Mouse (Mus musculus) left cerebral cortex, adult 9 months (tissue): Measurements from ENCODE around the gene Ntsr2.
"Not testable (repeated sequence)": the region's sequence is repeated elsewhere in the genome, so short reads cannot be mapped to it uniquely, and the experiment has no call there.

Experiments used
- DNase-seq, 2 experiments: peaks; one replicate each; pipeline ENCODE4 v3.0.0; 2022; ENCODE audit warnings: low spot score in 2 of 2

Gene Ntsr2

GRCm38 (mm10) chr12:16648273-16648672, 4.9 kb upstream of the Ntsr2 start:
- DNase-seq = no peak

DNA sequence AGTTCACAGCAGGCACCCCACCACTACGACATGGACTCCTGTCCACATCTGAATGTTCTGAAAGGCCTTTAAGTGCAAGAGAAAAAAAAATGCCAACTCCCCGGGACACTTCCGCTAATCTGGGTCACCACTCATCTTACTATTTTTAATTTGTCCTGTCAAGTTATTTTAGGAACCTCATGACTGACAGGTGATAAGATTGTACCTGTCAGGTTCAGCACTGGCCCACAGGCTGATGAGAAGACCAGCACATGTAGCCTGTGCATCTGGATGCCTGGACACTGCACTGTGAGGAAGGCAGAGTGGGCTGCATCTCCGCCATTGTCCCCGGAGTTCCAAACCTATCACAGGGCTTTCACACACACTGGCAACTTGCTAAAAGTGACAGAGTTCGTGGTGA, 3.4 kb upstream of the Ntsr2 start:
- no peak for DNase-seq

- DNase-seq = no peak
Observed at GRCm38 (mm10) chr12:16655604-16656003, 2.4 kb downstream of the Ntsr2 start.

GRCm38 (mm10) chr12:16656906-16657875, 4.0 kb downstream of the Ntsr2 start:
- peak in 1 of 2 experiments; percentile 38 for DNase-seq

DNA sequence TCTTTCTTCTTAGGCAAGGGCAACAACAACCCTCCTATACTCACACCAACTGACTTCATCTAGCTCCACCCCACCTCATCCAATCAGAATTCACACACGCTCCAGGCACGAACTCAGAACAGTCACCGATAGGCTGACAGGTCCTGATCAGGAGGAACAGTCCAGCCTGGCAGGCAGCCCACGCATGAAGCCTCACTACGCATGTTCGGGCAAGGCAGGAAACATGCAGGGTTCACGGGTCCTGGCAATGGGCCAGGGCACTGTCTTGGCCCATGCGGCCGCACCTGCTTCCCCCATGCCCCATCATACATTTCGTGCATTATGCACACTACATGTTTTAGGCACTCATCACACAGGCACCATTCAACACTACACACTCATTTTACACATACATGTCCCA, 8.3 kb downstream of the Ntsr2 start:
- DNase-seq = no peak

DNA sequence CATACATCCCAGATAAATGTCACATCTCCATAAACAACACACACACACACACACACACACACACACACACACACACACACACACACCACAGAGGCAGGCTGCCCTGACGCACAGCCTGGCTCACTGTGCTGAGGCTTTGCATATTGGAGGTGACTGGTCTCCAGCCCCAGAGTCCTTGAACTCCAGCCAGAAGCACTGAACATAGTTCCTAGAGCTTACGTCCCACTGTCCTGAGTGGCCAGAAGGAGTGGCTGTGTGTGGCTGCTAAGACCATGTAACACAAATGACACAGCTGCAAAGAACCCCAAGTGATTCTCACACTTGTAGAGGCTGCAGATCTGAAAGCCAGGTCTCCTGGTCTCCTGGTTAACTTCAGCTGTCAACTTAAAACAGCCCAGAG, 8.8 kb downstream of the Ntsr2 start:
- DNase-seq = no peak

DNA sequence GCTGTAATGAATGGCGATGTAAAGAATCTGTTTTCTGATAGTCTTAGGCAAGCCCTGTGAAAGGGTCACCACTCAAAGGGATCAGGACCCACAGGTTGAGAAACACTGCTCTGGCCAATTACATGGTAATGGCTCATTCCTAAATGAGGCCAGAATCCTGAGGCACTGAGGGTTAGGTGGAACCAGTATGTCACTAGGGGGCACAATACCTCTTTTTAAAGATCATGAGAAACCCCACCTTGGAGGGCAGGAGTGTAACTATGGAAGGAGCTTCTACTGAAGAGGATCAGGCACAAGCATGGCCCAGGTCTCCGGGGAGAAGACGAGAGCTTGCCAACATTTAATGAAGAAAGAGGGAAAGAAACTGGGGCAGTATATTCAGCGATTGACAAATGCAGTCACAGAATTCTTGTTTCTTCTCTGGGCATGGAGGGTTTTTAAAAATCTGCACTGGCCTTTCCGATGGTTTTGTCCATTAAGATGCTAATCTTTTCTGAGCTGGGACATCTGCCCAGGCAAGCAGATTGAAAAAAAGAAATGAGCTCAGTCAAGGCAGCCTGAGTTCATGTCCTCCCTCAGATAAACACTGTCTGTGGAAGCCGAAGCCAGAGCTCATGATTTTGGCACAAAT, 9.9 kb downstream of the Ntsr2 start:
- DNase-seq = peak; percentile 33 to 49

DNA sequence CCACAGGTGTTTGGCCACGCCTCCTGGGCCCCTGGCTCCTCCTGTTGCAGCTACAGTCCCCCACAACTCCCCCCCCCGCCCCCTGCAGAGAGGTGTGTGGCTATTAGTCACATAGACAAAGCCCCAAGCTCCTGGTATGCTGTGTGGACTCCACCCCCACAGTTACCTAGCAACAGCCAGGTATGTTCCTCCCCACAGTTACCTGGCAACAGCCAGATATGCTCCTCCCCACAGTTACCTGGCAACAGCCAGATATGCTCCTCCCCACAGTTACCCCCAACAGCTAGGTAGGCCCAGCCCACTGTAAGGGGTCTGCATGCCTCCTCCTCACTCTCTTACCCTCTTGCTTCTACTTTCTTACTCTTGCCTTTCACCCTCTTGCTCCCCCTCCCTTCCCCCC, 11.8 kb downstream of the Ntsr2 start:
- DNase-seq = no peak

GRCm38 (mm10) chr12:16669176-16669575, 16.0 kb downstream of the Ntsr2 start:
- DNase-seq = no peak

GRCm38 (mm10) chr12:16672246-16672645, 19.1 kb downstream of the Ntsr2 start:
- no peak for DNase-seq

GRCm38 (mm10) chr12:16690631-16691030, 37.4 kb downstream of the Ntsr2 start:
- no peak for DNase-seq

- DNase-seq = no peak
Observed at GRCm38 (mm10) chr12:16694783-16695182, 41.6 kb downstream of the Ntsr2 start.

- DNase-seq = not testable (repeated sequence)
Observed at GRCm38 (mm10) chr12:16695252-16695651, 42.1 kb downstream of the Ntsr2 start.

DNA sequence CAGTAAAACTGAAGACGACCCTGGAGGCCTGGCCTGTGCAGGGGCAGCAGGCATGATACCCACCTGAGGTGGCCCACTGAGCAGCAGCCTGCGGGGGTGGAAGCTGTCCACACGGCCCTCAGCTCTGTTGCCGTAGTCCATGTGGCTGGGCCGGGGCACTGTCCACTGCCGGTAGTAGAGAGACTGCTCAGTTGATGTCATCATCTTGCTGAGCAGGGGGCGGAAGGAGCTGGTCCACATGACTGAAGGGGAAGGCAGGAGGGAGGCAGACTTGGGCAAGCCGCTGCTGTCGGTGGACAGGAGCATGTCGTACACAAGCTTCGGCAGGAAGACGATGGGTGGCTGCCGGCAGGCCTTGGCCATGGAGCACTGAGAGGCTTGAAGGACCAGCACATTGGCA, 43.0 kb downstream of the Ntsr2 start:
- no peak for DNase-seq

DNA sequence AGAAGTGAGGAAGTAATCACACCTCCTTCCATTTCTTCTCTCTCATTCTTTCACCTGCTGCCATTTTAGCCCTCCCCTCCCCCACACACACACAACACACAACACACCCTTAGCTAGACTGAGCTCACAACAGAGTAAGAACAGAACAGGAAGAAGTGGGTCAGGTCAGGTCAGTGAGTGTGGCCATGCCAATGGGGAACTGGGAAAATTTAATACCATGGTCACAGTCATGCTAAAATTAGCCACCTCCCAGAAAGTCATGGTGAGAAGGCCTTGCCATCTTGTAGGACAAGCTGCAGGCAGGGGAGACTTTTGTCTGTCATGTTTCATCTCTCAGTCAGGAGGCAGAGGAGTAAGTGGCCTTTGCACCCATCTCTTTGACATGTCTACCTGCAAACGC, 45.5 kb downstream of the Ntsr2 start:
- no peak for DNase-seq
